Mouse (Mus musculus) heart, postnatal 0 days (tissue): Measurements from ENCODE around the gene Nsun5.

ENCODE experiments used
- CTCF ChIP-seq: IDR thresholded peaks from 2 replicates; pipeline ENCODE4 v1.5.1; 2016; ENCODE audit warnings: antibody characterized with exemption, control low read depth, low read depth
- EP300 ChIP-seq: IDR thresholded peaks from 2 replicates; pipeline ENCODE4 v1.6.1; 2016; ENCODE audit warnings: antibody characterized with exemption, low read depth

GRCm38 (mm10) chr5:135363540-135363939 lies 6.2 kb upstream of the Nsun5 start:
- TF ChIP-seq CTCF (peak; percentile 69), EP300 (no peak)
